Comparison of ENCODE assay signal across 17 mouse cellular contexts in the genomic region with DNA sequence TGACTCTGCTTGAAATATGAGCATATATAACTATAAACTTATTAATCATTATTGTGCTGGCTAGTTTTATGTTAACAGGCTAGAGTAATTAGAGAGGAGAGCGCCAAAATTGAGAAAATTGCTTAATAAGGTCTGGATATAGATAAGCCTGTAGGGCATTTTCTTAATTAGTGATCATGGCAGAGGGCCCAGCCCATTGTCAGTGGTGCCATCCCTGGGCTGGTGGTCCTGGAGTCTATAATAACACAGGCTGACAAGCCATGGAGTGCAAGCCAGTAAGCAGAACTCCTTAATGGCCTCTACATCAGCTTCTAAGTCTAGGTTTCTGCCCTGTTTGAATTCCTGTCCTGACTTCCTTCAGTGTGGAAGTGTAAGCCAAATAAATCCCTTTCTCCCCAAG.
A peak's percentile ranks its signal among the peaks of the same experiment; 100 is the strongest.
DNase-seq lines count a peak whose midpoint lies in the region; ATAC-seq lines count a peak whose summit lies in the region.
"Had no signal": no experiment of that assay in that cellular context is flagged by ENCODE, and none has a peak within 500 bp of the region (broad histone marks: within the 10 kb centered on the region; RNA-seq: fewer than 3 reads in every experiment).

No protein-coding gene starts in this region.

- intact Hi-C loops in left cerebral cortex, postnatal 4 days (cut with DNase I): no loop called here
- intact Hi-C loops in left cerebral cortex, postnatal 14 days (cut with DNase I): no loop called here

- no peaks in the 10 kb centered on the region for H3K4me1 ChIP-seq in forebrain, embryonic 14.5 days (ENCODE audit: control insufficient read depth, insufficient read depth, low read length)
- no peaks in the 10 kb centered on the region for H3K4me1 ChIP-seq in forebrain, embryonic 12.5 days
- H3K4me1 ChIP-seq: embryonic facial prominence, embryonic 10.5 days; heart, embryonic 10.5 days had no signal

- H3K27me3 ChIP-seq in forebrain, embryonic 14.5 days (replicated peaks; ENCODE audit: control insufficient read depth, insufficient read depth, low read length): no peaks in the 10 kb centered on the region
- H3K27me3 ChIP-seq in forebrain, embryonic 12.5 days: no peaks in the 10 kb centered on the region
- H3K27me3 ChIP-seq: CH12.LX; forebrain, embryonic 15.5 days had no signal

- no peak overlapping the region for H3K4me2 ChIP-seq in forebrain, embryonic 14.5 days (ENCODE audit: low read length)
- no peak overlapping the region for H3K4me2 ChIP-seq in forebrain, embryonic 12.5 days
- H3K4me2 ChIP-seq: forebrain, embryonic 15.5 days had no signal

- no peaks in the 10 kb centered on the region for H3K36me3 ChIP-seq in forebrain, embryonic 14.5 days (ENCODE audit: control insufficient read depth, insufficient read depth, low read length)
- H3K36me3 ChIP-seq in forebrain, embryonic 12.5 days (replicated peaks): no peaks in the 10 kb centered on the region
- H3K36me3 ChIP-seq: embryonic facial prominence, embryonic 10.5 days; forebrain, embryonic 15.5 days; heart, embryonic 10.5 days had no signal

- no peak; the same call in 1 of the 2 replicates for ATAC-seq in forebrain, embryonic 14.5 days
- no peak for ATAC-seq in forebrain, embryonic 12.5 days (ENCODE audit: low FRiP score)
- ATAC-seq: forebrain, embryonic 15.5 days; intestine, embryonic 16.5 days had no signal

- WGBS in forebrain, embryonic 14.5 days: 78% methylated on average over 1 of the region's 1 CpGs
- 73% methylated on average over 1 of the region's 1 CpGs for WGBS in forebrain, embryonic 12.5 days

- no peak overlapping the region for H3K4me3 ChIP-seq in forebrain, embryonic 14.5 days (ENCODE audit: low read depth, low read length)
- no peak overlapping the region for H3K4me3 ChIP-seq in forebrain, embryonic 12.5 days (replicated peaks)
- H3K4me3 ChIP-seq: embryonic facial prominence, embryonic 10.5 days; forebrain, embryonic 15.5 days; heart, embryonic 10.5 days had no signal

- no peaks in the 10 kb centered on the region for H3K9me3 ChIP-seq in forebrain, embryonic 14.5 days (replicated peaks; ENCODE audit: control insufficient read depth, low read length)
- H3K9me3 ChIP-seq in forebrain, embryonic 12.5 days: no peaks in the 10 kb centered on the region
- H3K9me3 ChIP-seq: embryonic facial prominence, embryonic 10.5 days; forebrain, embryonic 15.5 days; heart, embryonic 10.5 days had no signal

- H3K9ac ChIP-seq in forebrain, embryonic 14.5 days (ENCODE audit: low read length): no peak overlapping the region
- H3K9ac ChIP-seq in forebrain, embryonic 12.5 days: no peak overlapping the region
- H3K9ac ChIP-seq: forebrain, embryonic 15.5 days had no signal

- peak; percentile 23 for DNase-seq in forebrain, embryonic 14.5 days (ENCODE audit: low spot score)
- DNase-seq in left cerebral cortex, postnatal 4 days: peak; percentile 44
- DNase-seq in left cerebral cortex, postnatal 14 days (ENCODE audit: low spot score in 2 of 2): no peak
- peak; percentile 52 for DNase-seq in retina, postnatal 1 day
- DNase-seq in retina, embryonic 14.5 days (ENCODE audit: low spot score): no peak
- DNase-seq: adrenal gland, adult 2 months; adrenal gland, postnatal 25 days; cerebellum, adult 9-10 months; heart, adult 18-20 months; heart, postnatal 10 days; heart, postnatal 4 days had no signal

- no peak overlapping the region for H3K27ac ChIP-seq in forebrain, embryonic 14.5 days (ENCODE audit: low read depth, low read length)
- no peak overlapping the region for H3K27ac ChIP-seq in forebrain, embryonic 12.5 days
- H3K27ac ChIP-seq: embryonic facial prominence, embryonic 10.5 days; forebrain, embryonic 15.5 days; heart, embryonic 10.5 days had no signal

Comparison
In these comparisons a context has a peak if more than half of its experiments do, and no peak if none do; other contexts are left out.
1. DNase-seq: peak in forebrain, embryonic 14.5 days (single experiment), left cerebral cortex, postnatal 4 days (single experiment) and retina, postnatal 1 day (single experiment); none in left cerebral cortex, postnatal 14 days (0 of 2) and retina, embryonic 14.5 days (single experiment).